Mouse (Mus musculus) NIH3T3 (cell line): ENCODE results near the gene Ccdc183.

ENCODE experiments used
- DNase-seq: peaks from one replicate; pipeline ENCODE4 v3.0.0-alpha.2; 2012; ENCODE audit warnings: low read depth

Gene Ccdc183

DNA sequence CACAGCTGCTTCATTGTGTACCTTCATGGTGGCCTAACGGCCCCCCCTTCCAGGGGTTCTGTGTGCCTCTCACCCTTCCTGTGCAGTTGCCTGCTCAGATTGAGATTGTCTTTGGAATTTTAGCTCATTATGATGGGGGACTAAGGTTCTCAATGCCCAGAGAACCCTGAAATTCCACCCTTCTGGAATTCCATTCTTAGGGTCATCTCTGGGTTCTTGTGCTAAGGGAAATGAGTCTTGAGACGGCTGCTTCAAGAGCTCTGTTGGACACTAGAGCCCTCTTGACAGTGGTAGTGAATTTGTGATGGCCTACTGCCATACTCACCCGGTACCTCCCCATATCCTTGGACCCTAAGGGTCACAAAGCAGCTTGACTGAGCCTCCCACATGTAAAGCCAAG is at the start of gene Ccdc183:
TSS of gene Ccdc183 (minus strand) at position 101 of the 400 bp plus-strand sequence.
- no peak for DNase-seq

DNA sequence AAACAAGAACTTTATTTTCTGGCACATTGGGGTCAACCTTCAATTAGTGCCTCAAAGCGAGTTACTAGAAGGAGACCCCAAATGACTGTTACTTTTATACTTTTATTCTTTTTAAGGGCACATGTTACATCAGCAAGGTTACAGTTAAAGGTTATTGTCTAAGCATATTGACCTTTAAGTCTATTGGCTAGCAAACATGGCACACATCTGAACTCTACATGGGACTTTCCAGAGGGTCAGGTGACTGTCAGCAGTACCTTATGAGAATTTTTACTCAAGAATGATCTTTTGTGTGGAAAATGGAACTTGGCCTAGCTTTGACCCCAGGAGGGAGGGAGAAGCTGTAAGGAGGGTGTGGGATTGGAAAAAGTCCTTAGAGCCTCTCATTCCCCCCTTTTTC is 49.0 kb upstream of the Ccdc183 start:
- DNase-seq = no peak

DNA sequence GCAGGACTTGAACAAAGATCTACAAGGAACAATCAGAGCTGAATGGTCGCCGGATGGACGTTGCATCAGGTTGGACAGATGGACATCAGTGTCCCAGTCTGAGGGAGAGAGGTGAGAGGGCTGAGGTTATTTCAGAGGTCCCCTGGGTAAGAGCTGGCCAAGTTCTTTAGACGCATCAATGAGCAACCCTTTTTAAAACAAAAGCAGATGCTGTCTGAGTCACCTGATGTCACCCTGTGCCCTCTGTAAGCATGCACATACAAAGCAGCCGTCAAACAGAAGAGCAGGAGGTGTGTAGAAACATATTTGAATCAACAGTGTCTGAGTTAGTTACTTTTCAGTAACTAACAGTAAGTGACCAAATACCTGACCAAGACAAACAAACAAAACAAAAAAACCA is 46.6 kb upstream of the Ccdc183 start:
- DNase-seq = peak; percentile 6

DNA sequence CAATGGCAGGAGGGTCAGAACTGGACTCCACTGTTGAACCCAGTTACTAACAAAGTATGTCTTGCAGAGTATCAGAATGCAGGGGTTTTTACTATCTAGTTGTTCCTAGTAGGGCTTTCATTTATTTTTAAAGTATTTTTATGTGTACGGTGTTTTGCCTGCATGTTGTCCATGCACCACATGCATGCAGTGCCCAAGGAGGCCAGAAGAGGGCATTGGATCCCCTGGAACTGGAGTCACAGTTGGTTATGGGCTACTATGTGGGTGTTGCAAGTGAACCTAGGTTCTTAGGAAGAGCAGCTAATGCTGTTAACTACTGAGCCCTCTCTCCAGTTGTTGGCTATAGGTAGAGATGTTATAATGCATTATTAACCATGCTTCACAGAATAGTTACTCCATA is 46.0 kb upstream of the Ccdc183 start:
- peak; percentile 64 for DNase-seq

DNA sequence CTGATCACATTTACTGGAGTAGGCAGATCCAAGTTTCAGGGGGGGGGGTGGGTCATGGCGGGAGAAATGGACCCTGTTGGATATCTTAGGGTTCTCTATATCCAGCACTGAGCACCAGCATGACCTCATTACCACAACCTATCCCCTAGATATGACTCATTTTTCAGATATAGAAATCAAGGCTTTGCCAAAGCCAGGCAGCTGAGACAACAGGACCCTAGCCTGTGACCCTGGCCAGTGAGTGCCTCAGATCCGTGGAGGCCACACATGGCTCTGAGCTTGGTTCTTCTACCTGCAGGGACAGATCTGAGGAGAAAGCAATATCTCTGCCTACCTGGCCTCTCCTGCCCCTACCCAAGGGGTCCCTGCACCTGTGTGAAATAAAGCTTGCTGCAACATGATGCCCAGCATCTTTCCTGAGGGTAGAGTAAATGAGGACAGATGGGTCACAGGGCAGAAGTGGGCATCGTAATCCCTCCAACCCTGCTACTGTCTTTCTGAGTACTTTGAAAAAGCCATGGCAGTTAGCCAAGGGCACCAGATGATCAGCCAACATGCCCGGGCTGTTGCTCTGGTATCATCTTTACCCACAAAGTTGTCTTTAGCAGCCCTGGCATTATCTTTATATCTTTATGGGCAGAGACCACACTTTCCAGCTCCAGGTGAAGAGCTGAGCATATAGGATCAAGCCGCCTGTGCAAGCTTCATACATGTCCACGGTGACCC is 43.9 kb upstream of the Ccdc183 start:
- no peak for DNase-seq

DNA sequence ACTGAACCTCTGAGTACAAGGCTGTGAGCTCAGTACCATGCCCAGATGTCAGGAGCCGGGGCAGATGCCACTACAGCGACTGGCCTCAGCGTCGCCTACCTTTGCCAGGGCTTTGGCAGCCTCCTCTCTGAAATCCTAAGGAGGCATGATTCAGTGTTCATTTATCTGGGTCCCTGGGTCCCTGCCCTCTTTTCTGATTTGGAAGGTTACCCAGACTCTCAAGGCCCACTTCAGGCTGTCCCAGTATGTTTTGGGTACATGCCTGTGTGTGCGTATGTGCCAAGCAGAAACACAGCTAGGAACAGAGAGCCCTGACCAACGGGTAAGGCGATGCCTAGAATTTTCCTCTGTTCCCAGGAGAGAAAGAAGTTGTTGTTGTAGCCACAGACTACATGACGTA is 42.8 kb upstream of the Ccdc183 start:
- no peak for DNase-seq

DNA sequence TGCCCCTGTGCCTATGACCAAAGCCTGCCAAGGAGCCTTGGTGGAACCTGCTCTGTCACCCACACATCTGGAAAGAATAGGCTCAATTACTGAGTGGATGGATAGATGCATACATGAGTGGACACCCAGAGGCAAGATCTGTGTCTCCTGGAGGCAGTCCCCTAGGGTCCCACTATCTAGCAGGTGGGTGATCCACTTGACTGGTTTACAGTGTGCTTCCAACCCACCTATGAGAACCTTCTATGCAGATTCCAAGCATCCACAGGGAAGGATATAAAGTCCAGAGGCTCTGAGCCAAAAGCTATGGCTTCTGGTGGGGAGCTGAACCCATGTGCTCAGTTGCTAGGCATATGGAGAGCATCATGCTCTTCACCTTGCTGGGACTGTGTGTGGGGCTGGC is 40.2 kb upstream of the Ccdc183 start, which contains the start of gene Lcn5:
TSS of gene Lcn5 (plus strand) at position 301 of the 400 bp plus-strand sequence.
- DNase-seq = no peak

DNA sequence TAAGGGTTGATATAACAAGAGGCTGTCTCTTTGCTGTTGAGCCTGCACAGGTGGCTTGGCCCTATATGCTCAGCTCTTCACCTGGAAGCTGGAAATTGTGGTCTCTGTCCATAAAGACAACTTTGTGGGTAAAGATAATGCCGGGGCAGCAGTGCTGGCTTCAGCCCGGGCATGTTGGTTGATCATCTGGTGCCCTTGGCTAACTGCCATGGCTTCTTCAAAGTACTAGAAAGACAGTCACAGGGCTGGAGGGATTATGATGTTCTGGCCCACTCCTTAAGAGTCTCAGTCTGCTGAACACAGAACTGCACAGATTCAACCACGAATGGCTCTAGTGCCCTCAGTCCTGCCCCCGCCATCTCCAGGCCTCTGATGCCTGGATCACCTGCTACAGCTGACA is 39.8 kb upstream of the Ccdc183 start:
- no peak for DNase-seq

DNA sequence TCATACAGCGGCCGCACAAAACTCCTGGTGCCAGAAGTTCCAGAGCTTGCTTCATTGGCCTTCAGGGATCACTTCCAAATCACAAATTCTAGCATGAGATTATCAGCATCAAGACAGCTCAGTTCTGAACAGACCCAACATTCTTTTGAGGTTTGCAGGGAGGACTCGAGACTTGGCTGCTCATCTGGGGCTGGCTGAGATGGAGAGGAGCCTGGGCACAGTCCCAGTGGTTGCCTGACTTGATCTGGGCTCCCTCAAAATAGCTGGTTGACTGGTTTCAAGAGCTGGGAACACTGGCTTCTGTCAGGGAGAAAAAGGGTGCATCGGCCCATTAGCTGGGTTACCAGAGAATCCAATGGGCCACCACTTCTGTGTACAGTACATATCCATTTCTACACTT is 39.2 kb upstream of the Ccdc183 start:
- DNase-seq = no peak

DNA sequence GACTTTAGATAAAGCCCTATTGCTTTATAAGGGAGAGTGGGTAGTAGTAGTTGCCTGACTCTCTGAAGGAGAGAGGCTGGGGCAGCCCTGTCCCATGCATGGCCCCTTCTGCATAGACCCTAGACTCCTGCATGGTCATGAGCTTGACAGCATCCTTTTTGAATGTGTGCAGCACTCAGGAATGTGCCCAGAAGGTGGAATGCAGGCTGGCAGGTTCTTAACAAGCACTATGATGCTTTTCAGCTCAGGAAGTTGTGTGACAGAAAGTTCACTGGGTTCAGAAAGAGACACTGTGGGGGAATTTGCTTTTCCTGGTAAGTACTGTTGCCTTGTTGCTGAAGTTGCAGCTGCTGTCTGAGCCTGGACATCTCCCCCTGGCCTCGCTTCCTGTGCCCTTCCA is 37.0 kb upstream of the Ccdc183 start:
- DNase-seq = no peak

DNA sequence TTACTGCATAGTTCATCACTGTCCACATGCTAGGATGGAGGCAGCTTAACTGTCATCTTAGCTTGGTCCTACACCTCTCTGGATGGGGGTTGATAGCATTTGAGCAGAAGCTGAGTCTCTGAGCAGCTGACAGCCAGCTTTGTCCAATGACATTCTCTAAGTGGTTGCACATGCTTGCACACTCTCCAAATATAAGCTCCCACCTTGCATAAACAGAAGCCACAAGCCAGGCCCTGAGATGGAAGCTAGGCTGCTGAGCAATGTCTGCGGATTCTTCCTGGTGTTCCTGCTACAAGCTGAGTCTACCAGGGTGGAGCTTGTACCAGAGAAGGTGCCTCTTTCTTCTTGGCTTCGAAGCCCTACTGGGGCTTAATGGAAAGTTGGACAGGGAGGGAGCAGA is 35.4 kb upstream of the Ccdc183 start, which contains the start of gene Lcn8:
TSS of gene Lcn8 (plus strand) at position 219 of the 400 bp plus-strand sequence.
- no peak for DNase-seq

DNA sequence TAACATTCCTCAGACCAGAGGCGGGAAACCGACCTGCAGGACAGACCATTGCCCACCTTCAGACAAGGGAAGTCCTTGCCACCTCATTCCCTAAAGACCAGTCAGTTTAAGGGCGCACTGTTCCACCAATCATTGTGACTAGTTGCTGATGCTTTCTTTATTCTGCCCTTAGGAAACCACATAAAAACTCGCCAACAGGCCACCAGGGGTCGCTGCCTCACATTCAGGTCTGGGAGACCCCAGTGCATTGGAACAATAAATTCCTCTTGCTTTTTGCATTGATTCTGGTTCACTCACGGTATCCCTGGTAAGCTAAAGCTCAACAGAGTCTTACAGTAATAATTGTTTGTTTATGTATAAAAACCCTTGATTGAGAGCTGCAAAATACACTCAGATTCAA is 22.4 kb upstream of the Ccdc183 start:
- DNase-seq = peak; percentile 58

DNA sequence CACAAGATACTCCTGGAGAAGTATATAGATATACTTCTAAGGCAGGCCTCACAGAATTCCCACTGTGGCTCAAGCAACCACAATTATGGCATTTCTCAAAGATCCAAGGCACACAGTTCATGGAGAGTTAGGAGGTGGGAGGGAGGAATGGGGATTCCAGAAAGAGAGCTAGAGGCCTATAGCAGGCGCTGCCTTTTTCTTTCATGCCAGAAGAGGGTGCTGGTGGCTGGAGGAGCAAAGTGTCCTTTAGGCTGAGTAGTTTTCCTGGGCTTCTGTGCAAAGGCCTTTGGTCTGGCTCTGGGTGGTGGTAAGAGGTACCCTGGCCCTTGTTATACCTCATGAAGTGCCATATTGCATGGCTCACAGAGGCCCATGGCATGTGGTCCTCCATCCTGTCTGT is 16.6 kb upstream of the Ccdc183 start:
- DNase-seq = peak; percentile 21

DNA sequence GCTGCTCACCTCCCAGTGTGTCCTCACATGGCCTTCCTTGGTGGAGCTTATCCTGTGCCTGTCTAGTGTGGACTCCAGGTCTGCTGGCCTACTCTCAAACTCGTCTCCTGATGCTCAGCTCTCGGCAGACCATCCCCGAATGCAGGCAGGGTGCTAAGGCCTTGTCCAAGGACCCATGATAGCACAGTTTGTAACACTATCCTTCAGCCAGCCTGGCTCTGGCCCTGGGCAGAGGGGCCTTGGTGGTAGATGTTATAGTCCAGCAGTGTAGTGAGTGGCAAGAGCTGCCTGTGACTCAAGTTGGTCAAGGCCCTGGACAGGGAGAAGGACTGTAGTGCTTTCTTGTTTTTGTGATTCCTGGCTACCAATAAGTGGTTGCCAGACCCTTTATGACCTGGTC is 16.1 kb upstream of the Ccdc183 start:
- no peak for DNase-seq

DNA sequence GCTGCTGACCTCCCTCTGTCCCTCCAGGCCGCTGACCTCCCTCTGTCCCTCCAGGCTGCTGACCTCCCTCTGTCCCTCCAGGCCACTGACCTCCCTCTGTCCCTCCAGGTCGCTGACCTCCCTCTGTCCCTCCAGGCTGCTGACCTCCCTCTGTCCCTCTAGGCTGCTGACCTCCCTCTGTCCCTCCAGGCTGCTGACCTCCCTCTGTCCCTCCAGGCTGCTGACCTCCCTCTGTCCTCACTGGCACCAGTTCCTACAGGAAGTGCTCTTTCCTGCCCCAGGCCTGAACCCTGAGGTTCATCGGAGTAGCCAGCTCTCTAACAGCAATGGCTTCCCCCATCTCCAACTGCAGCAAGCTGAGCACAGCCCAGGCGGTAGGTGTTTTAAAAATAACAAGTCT is 11.3 kb upstream of the Ccdc183 start:
- DNase-seq = no peak

DNA sequence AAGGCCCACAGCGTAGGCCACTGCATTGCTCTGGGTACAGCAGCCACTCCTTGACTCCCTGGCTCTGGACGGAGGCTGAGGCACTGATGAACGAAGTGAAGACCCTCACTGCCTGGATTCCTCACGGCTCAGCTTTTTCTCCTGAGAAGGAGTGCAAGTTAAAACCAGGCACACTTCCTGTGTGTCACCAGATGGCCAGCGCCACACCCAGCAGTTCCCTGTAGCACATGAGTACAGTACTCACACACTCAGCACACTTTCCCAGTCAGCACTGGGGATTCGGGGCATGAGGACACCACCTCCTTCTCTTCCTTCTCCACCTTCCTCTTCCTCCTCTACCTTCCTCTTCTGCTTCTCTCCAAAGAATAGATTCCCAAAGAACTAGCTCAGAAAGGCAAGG is 10.3 kb upstream of the Ccdc183 start, which contains the start of gene Fcna:
TSS of gene Fcna (minus strand) at position 220 of the 400 bp plus-strand sequence.
- DNase-seq = no peak

DNA sequence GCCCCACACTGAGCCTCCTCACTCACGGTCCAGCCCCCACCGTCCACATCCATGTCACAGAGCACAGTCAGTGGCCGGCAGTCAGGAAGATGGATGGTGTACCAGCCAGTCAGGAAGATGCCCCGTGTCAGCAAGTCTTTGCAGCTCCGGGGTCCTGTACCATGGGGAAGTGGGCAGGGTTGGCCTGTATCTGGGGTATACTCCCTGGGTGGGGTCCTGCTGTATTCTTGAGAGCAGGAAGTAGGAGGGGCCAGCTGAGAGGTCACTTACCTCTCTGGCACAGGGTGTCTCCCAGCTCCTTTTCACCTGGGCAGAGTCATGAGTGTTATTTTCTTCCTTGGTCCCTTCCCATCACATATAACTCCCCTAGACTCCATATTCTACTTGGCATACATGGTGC is 8.5 kb upstream of the Ccdc183 start:
- no peak for DNase-seq

DNA sequence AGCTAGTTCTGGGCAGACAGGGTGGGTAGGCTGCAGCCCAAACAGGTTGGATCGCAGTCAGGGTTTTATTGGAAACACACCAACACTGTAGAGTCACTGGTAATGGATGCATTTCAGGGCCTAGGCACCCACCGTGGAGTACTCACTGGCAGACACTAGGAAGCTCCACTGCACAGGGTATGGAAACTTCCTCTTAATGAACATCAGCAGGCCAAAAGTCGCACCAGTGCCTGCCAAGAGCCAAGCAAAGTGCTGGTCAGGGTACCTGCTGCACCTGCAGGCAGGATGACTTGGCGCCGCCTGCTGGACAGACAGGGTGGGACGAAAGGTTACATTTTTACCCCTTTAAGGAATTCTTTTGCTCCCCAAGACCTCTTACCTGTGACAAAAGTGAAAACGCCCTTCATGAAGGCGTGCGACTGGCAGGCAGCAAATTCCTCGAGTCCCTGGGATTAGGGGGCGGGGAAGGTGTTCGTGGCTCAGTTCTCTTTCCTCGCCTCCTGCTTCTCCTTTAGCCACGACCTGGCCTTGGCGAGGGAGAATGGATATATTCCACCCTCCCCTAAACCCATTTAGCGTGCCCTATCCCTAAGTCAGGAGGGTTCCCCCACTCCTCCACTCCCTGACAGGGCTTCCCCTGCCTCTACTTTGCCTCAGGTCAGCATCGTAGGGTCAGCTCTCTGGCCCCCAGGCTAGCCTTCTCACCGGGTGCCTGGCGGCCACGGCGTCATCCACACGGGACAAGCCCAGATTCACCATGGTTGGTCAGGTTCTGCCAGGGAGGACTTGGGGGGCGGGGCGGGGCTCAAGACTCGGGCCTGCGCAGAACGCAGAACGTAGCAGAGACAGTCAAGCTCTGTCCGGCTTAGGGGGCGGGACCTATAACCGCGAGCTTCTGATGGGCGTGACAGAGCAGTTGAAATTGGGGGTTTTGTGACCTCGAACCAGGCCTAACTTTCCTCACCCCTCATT is 4.0 kb upstream of the Ccdc183 start, which contains the start of gene Tmem141:
TSS of gene Tmem141 (minus strand) at position 777 of the 972 bp plus-strand sequence.
- DNase-seq = peak; percentile 91

DNA sequence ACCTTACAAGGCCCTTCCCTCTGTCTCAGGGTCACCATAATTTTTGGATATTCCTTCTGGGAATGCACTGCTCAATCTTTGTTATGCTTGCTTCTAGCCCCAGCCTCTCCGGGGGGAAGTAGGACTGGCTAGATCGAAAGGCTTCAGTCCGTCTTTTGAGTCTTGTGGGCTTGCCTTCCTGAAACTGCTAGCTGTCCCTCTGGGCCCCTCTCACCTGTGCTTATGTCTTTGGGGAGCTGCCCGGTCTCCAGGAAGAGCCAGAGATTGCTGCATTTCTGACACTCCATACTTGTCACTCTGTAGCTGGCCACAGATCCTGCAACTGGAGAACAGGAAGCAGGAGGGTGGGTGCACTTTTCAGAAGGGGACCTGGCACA is 3.4 kb upstream of the Ccdc183 start:
- no peak for DNase-seq

DNA sequence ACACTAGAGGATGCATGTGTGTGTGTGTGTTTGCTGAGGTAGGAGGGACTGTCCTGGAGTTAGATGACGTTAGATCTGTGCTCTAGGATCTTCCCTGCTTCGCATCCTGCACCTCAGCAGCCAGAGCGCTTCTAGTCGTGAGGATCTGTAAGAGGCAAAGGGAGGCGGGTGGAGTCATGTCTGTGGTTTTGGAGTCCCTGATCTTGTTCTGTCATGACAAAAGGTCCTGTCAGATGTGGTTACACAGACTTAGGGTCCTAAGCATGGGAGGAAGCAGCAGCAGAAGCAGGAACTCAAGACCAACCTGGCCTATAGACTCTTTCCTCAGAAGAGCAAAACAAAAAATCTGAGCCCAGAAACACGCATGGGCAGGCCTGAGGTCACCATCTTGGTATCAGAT is 2.9 kb upstream of the Ccdc183 start:
- DNase-seq = no peak

DNA sequence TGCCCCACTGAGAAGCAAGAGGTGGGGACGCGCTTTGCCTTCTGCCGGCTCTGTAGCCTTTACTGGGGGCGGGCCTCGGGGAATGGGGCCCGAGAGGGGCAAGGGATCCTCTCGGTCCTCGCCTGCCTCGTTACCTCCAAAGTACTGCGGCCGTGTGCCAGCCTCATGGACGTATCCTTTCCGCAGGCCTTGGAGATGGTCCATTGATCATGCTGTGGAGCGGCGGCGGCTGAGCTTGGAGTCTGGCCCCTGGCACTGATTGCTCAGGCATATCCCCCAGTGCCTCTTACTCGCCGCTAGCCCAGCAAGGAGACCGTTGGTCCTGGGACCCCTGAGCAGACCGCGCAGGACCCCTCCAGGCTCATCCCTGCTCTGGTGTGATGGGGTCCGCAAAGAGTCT is 1.1 kb downstream of the Ccdc183 start:
- DNase-seq = no peak

DNA sequence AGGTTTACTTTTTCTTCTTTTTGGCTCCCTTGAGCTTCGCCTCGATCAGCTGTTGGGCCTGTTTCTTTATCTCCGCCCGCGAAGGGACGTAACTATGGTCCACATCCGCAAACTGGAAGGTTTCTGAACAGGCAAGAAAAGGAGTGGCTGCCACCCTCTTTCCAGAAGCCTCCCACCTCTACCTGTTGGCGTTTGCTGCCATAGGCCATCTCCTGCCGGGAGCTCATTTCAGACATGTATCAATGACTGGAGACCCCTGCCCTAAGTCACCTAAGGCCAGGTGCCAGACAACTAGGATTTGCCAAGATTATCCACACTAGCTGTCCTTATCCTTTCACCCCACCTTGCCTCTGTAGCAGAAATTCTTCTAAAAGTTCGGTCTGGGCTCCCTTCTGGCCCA is 8.8 kb downstream of the Ccdc183 start:
- no peak for DNase-seq
